Mouse (Mus musculus) C2C12 (cell line): ENCODE data around the gene Nanp.

Source experiments
- CTCF ChIP-seq: IDR thresholded peaks from one replicate; pipeline ENCODE4 v1.5.1; 2011; ENCODE audit not compliant: control insufficient read depth, insufficient read depth, insufficient read length
- MYOD1 ChIP-seq: IDR thresholded peaks from one replicate; pipeline ENCODE4 v1.6.1; 2011; ENCODE audit warnings: low read depth; ENCODE audit not compliant: control insufficient read depth, insufficient read length
- USF1 ChIP-seq: IDR thresholded peaks from one replicate; pipeline ENCODE4 v1.6.1; 2011; ENCODE audit warnings: low read depth, mild to moderate bottlenecking, control low read depth, moderate library complexity

DNA sequence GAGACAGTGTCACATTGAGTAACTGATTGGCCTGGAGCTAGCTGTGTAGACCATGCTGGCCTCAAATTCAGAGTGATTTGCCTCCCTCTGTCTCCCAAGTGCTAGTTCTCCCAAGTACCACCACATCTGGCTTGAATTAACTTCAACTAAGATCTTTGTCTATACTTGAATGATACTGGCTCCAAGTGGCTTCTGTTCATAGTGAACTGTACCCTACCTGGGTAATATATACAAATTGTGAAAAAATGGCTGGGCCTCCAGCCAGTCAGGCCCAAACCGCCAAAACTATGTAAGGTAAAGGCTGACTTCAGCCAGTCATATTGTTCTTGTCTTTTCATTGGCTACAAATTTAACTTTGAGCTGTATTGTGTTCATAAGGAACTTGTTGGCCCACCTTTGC lies 1.2 kb upstream of the Nanp start:
- TF ChIP-seq MYOD1 (no peak), USF1 (no peak), CTCF (no peak)
